Mouse (Mus musculus) heart, embryonic 14.5 days (tissue): ENCODE results near the gene Kcnq2. TPM values are rescaled to one million over a fixed set of nuclear protein-coding genes. Genes with fewer than 3 reads are reported as not detected.

Experiments used
- ATAC-seq: fragments of 200-750 bp; cut with Nextera tagmentation; 2 replicates; pipeline ENCODE4 v1.8.0; 2017; ENCODE audit warnings: low read depth, moderate TSS enrichment; ENCODE audit not compliant: insufficient number of reproducible peaks, insufficient read depth, low FRiP score
- H3K27ac ChIP-seq, 2 experiments: fragments of 200-500 bp in 1 of 2; fragments of 300-500 bp in 1 of 2; sonication (generic) in 1 of 2; replicated peaks in 1 of 2; 2 replicates each; pipeline ENCODE4 v1.5.1; 2012 to 2014; ENCODE audit warnings: low read depth in 2 of 2, low read length in 2 of 2, control low read depth in 1 of 2, mild to moderate bottlenecking in 1 of 2, mixed read lengths in 1 of 2; ENCODE audit not compliant: control insufficient read depth in 1 of 2, insufficient read depth in 1 of 2
- H3K27me3 ChIP-seq: fragments of 300-500 bp; sonication (generic); 2 replicates; pipeline ENCODE4 v1.6.1; 2014; ENCODE audit warnings: mild to moderate bottlenecking, low read length, control low read depth; ENCODE audit not compliant: control insufficient read depth, insufficient read depth
- H3K36me3 ChIP-seq: fragments of 300-500 bp; sonication (generic); 2 replicates; pipeline ENCODE4 v1.6.1; 2014; ENCODE audit warnings: mild to moderate bottlenecking, control low read depth, low read length, mixed read lengths; ENCODE audit not compliant: control insufficient read depth, insufficient read depth
- H3K4me1 ChIP-seq, 2 experiments: fragments of 200-500 bp in 1 of 2; fragments of 300-500 bp in 1 of 2; sonication (generic) in 1 of 2; 2 replicates each; pipeline ENCODE4 v1.6.1; 2012 to 2014; ENCODE audit warnings: low read length in 2 of 2, control low read depth in 1 of 2, mixed read lengths in 1 of 2; ENCODE audit not compliant: control insufficient read depth in 2 of 2, insufficient read depth in 2 of 2
- H3K4me2 ChIP-seq: fragments of 300-500 bp; sonication (generic); 2 replicates; pipeline ENCODE4 v1.6.1; 2014; ENCODE audit warnings: mild to moderate bottlenecking, low read length
- H3K4me3 ChIP-seq, 2 experiments: fragments of 200-500 bp in 1 of 2; fragments of 300-500 bp in 1 of 2; sonication (generic) in 1 of 2; 2 replicates each; pipeline ENCODE4 v1.5.1; 2012 to 2014; ENCODE audit warnings: low read length in 2 of 2, mild to moderate bottlenecking in 2 of 2, control low read depth in 1 of 2, low read depth in 1 of 2, moderate library complexity in 1 of 2; ENCODE audit not compliant: control insufficient read depth in 1 of 2, insufficient read depth in 1 of 2
- H3K9ac ChIP-seq: fragments of 300-500 bp; sonication (generic); 2 replicates; pipeline ENCODE4 v1.6.1; 2014; ENCODE audit warnings: mild to moderate bottlenecking, low read length
- H3K9me3 ChIP-seq: fragments of 300-500 bp; sonication (generic); 2 replicates; pipeline ENCODE4 v1.6.1; 2016; ENCODE audit warnings: low read length, control low read depth; ENCODE audit not compliant: control insufficient read depth
- WGBS: fragments of 180-500 bp; shearing (Covaris S2); extraction: QIAGEN DNeasy Blood & Tissue Kit; methylation state at CpG from one replicate; pipeline ENCODE4 v1.1.7; 2014; 5-methylcytosine and 5-hydroxymethylcytosine counted together
- polyA plus RNA-seq: library from polyadenylated mRNA; unstranded; fragments of >200 nt; fragmentation: Nextera tagmentation; extraction: Ambion mirVana; gene quantifications from 2 replicates; pipeline ENCODE4 v1.2.1, GENCODE M21; 2014

Gene Kcnq2
- polyA plus RNA-seq, 1 experiment from 2014 or later: 0.11 TPM

GRCm38 (mm10) chr2:181147546-181148317, 12.6 kb upstream of the Kcnq2 start:
- 4% methylated on average over 45 of the region's 61 CpGs for WGBS

GRCm38 (mm10) chr2:181146976-181147545, 12.0 kb upstream of the Kcnq2 start:
- Histone ChIP-seq H3K9ac (no peak overlapping the region), H3K4me3 (peak overlapping the region in 1 of 2 experiments; percentile 37; a peak in 1 of 4 replicates), H3K9me3 (no peaks in the 10 kb centered on the region), H3K4me1 (peaks cover 10 to 16% of the 10 kb centered on the region in 2 experiments), H3K4me2 (peak overlapping the region; percentile 72), H3K27ac (no peak overlapping the region), H3K36me3 (peaks cover 54% of the 10 kb centered on the region), H3K27me3 (peaks cover 16% of the 10 kb centered on the region)
- ATAC-seq: no peak
- WGBS: 53% methylated on average over 4 of the region's 4 CpGs

More at GRCm38 (mm10) chr2:181147546-181148317, 12.6 kb upstream of the Kcnq2 start:
- H3K4me2 ChIP-seq: peak overlapping the region; percentile 72
- H3K36me3 ChIP-seq: peaks cover 59% of the 10 kb centered on the region
- H3K27ac ChIP-seq: no peak overlapping the region
- no peak overlapping the region; the same call in 1 of the 2 replicates for H3K9ac ChIP-seq
- peaks cover 16% of the 10 kb centered on the region; the same call in 1 of the 2 replicates for H3K27me3 ChIP-seq
- peaks cover 10 to 16% of the 10 kb centered on the region in 2 experiments for H3K4me1 ChIP-seq
- no peaks in the 10 kb centered on the region for H3K9me3 ChIP-seq
- H3K4me3 ChIP-seq: peak overlapping the region; percentile 37 to 39
- peak; percentile 52; the same call in 1 of the 2 replicates for ATAC-seq

- Histone ChIP-seq H3K4me3 (no peak overlapping the region), H3K9me3 (no peaks in the 10 kb centered on the region), H3K36me3 (peaks cover 30% of the 10 kb centered on the region), H3K4me1 (peaks cover 10 to 16% of the 10 kb centered on the region in 2 experiments), H3K9ac (no peak overlapping the region), H3K4me2 (no peak overlapping the region), H3K27ac (no peak overlapping the region), H3K27me3 (peaks cover 18% of the 10 kb centered on the region)
- ATAC-seq: no peak
- WGBS: 58% methylated on average over 2 of the region's 2 CpGs
Observed at GRCm38 (mm10) chr2:181144675-181145074, 9.6 kb upstream of the Kcnq2 start.

GRCm38 (mm10) chr2:181143509-181144276, 8.6 kb upstream of the Kcnq2 start:
- peaks cover 20% of the 10 kb centered on the region for H3K36me3 ChIP-seq
- WGBS: 69% methylated on average over 2 of the region's 2 CpGs
- peaks cover 9% of the 10 kb centered on the region; the same call in 1 of the 2 replicates for H3K27me3 ChIP-seq
- H3K9ac ChIP-seq: no peak overlapping the region
- H3K9me3 ChIP-seq: no peaks in the 10 kb centered on the region
- ATAC-seq: no peak
- no peak overlapping the region for H3K27ac ChIP-seq
- no peak overlapping the region for H3K4me2 ChIP-seq
- no peak overlapping the region for H3K4me3 ChIP-seq
- peaks cover 9 to 13% of the 10 kb centered on the region in 2 experiments for H3K4me1 ChIP-seq

GRCm38 (mm10) chr2:181142703-181143135, 7.6 kb upstream of the Kcnq2 start:
- no peak overlapping the region for H3K27ac ChIP-seq
- no peak for ATAC-seq
- no peak overlapping the region for H3K9ac ChIP-seq
- peaks cover 12% of the 10 kb centered on the region for H3K36me3 ChIP-seq
- H3K4me2 ChIP-seq: no peak overlapping the region
- WGBS: 50% methylated on average over 8 of the region's 8 CpGs
- H3K4me1 ChIP-seq: peaks cover 0 to 4% of the 10 kb centered on the region in 2 experiments; a peak in 2 of 4 replicates
- H3K27me3 ChIP-seq: peaks cover 11% of the 10 kb centered on the region
- no peaks in the 10 kb centered on the region for H3K9me3 ChIP-seq
- no peak overlapping the region for H3K4me3 ChIP-seq

GRCm38 (mm10) chr2:181139641-181140193, 4.6 kb upstream of the Kcnq2 start:
- Histone ChIP-seq H3K9me3 (no peaks in the 10 kb centered on the region), H3K36me3 (no peaks in the 10 kb centered on the region), H3K4me2 (no peak overlapping the region), H3K4me1 (peaks cover 0 to 4% of the 10 kb centered on the region in 2 experiments; a peak in 3 of 4 replicates), H3K4me3 (no peak overlapping the region), H3K27me3 (peaks cover 40% of the 10 kb centered on the region), H3K27ac (no peak overlapping the region), H3K9ac (no peak overlapping the region)
- ATAC-seq: no peak
- 72% methylated on average over 5 of the region's 5 CpGs for WGBS

GRCm38 (mm10) chr2:181136934-181137333, 1.8 kb upstream of the Kcnq2 start:
- H3K4me2 ChIP-seq: no peak overlapping the region
- peaks cover 0 to 8% of the 10 kb centered on the region in 2 experiments; a peak in 3 of 4 replicates for H3K4me1 ChIP-seq
- under 1% methylated on average over 6 of the region's 6 CpGs for WGBS
- no peak for ATAC-seq
- no peak overlapping the region for H3K4me3 ChIP-seq
- no peaks in the 10 kb centered on the region for H3K9me3 ChIP-seq
- no peaks in the 10 kb centered on the region for H3K36me3 ChIP-seq
- H3K27me3 ChIP-seq: peaks cover 68% of the 10 kb centered on the region
- no peak overlapping the region for H3K27ac ChIP-seq
- H3K9ac ChIP-seq: no peak overlapping the region
